Mouse (Mus musculus) lung, postnatal 0 days (tissue): ENCODE measurements around the gene Tmem132c. TPM values are rescaled to one million over a fixed set of nuclear protein-coding genes. Genes with fewer than 3 reads are reported as not detected.
"Not testable (repeated sequence)": the region's sequence is repeated elsewhere in the genome, so short reads cannot be mapped to it uniquely, and the experiment has no call there.

Experiments
- ATAC-seq: fragments of 200-750 bp; cut with Nextera tagmentation; 2 replicates; pipeline ENCODE4 v1.8.0; 2017; ENCODE audit warnings: moderate library complexity
- DNase-seq: peaks from one replicate; pipeline ENCODE4 v3.0.0-alpha.2; 2016; ENCODE audit warnings: low spot score
- H3K27ac ChIP-seq: fragments of 300-500 bp; sonication (generic); 2 replicates; pipeline ENCODE4 v1.5.1; 2014; ENCODE audit warnings: antibody characterized with exemption, mild to moderate bottlenecking, low read length, mixed read lengths
- H3K27me3 ChIP-seq: fragments of 300-500 bp; sonication (generic); replicated peaks from 2 replicates; pipeline ENCODE4 v1.6.1; 2014; ENCODE audit warnings: low read length, mixed read lengths; ENCODE audit not compliant: insufficient read depth
- H3K36me3 ChIP-seq: fragments of 300-500 bp; sonication (generic); 2 replicates; pipeline ENCODE4 v1.6.1; 2014; ENCODE audit warnings: low read length, mixed read lengths; ENCODE audit not compliant: insufficient read depth
- H3K4me1 ChIP-seq: fragments of 300-500 bp; sonication (generic); 2 replicates; pipeline ENCODE4 v1.6.1; 2014; ENCODE audit warnings: antibody characterized with exemption, low read depth, low read length, mixed read lengths; ENCODE audit not compliant: insufficient read depth
- H3K4me2 ChIP-seq: fragments of 300-500 bp; sonication (generic); replicated peaks from 2 replicates; pipeline ENCODE4 v1.6.1; 2014; ENCODE audit warnings: low read depth, mild to moderate bottlenecking, low read length, moderate library complexity, mixed read lengths
- H3K4me3 ChIP-seq: fragments of 300-500 bp; sonication (generic); 2 replicates; pipeline ENCODE4 v1.5.1; 2014; ENCODE audit warnings: low read depth, low read length
- H3K9ac ChIP-seq: fragments of 300-500 bp; sonication (generic); replicated peaks from 2 replicates; pipeline ENCODE4 v1.6.1; 2014; ENCODE audit warnings: low read depth, mild to moderate bottlenecking
- H3K9me3 ChIP-seq: fragments of 300-500 bp; sonication (generic); 2 replicates; pipeline ENCODE4 v1.6.1; 2016; ENCODE audit warnings: low read length, mixed read lengths
- CTCF ChIP-seq: IDR thresholded peaks from 2 replicates; pipeline ENCODE4 v1.5.1; 2016; ENCODE audit warnings: antibody characterized with exemption, mild to moderate bottlenecking
- EP300 ChIP-seq: IDR thresholded peaks from 2 replicates; pipeline ENCODE4 v1.6.1; 2016; ENCODE audit warnings: antibody characterized with exemption, mild to moderate bottlenecking, control low read depth
- WGBS: fragments of 180-500 bp; shearing (Covaris S2); extraction: QIAGEN DNeasy Blood & Tissue Kit; methylation state at CpG from one replicate; pipeline ENCODE4 v1.1.7; 2014; 5-methylcytosine and 5-hydroxymethylcytosine counted together
- polyA plus RNA-seq: library from polyadenylated mRNA; unstranded; fragments of >200 nt; fragmentation: Nextera tagmentation; extraction: Ambion mirVana; gene quantifications from 2 replicates; pipeline ENCODE4 v1.2.1, GENCODE M21; 2015

The Tmem132c gene
- polyA plus RNA-seq, 1 experiment from 2014 or later, result 11.1 TPM

GRCm38 (mm10) chr5:127355836-127356235, 114.2 kb downstream of the Tmem132c start:
- DNase-seq, result peak; percentile 69
- WGBS, result 6% methylated on average over 8 of the region's 8 CpGs
- no peak overlapping the region; the same call in 1 of the 2 replicates for H3K4me2 ChIP-seq

DNA sequence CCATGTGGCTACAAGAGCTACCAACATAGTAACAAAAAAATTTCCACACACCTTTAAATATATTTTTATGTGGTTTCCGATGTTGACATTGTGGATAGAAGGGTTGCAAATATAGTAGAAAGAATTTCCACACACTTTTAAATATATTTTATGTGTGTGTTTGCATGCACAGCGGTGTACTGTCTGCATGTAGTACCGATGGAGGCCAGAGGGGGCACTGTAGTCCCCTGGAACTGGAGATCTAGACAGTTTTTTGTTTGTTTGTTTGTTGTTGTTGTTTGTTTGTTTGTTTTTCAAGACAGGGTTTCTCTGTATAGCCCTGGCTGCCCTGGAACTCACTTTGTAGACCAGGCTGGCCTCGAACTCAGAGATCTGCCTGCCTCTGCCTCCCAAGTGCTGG, 116.3 kb downstream of the Tmem132c start:
- not testable (repeated sequence) for H3K4me1 ChIP-seq, DNase-seq, H3K36me3 ChIP-seq, H3K9me3 ChIP-seq, ATAC-seq, H3K4me3 ChIP-seq, H3K9ac ChIP-seq, H3K27me3 ChIP-seq, H3K27ac ChIP-seq, H3K4me2 ChIP-seq
- peak; percentile 42 for TF ChIP-seq CTCF
- 81% methylated on average over 3 of the region's 4 CpGs for WGBS

More at GRCm38 (mm10) chr5:127355836-127356235, 114.2 kb downstream of the Tmem132c start:
- Histone ChIP-seq H3K27ac (0 out of 2 replicates have a peak overlapping the region, but pooled peaks have one; percentile 15), H3K4me1 (no peaks in the 10 kb centered on the region; the same call in 1 of the 2 replicates), H3K36me3 (no peaks in the 10 kb centered on the region), H3K27me3 (no peaks in the 10 kb centered on the region), H3K9me3 (no peaks in the 10 kb centered on the region), H3K9ac (no peak overlapping the region), H3K4me3 (no peak overlapping the region)
- no peak for TF ChIP-seq CTCF
- TF ChIP-seq EP300, result 0 out of 2 replicates have a peak, but pooled peaks have one; percentile 1
- ATAC-seq, result peak; percentile 76

GRCm38 (mm10) chr5:127361145-127361544, 119.5 kb downstream of the Tmem132c start:
- Histone ChIP-seq H3K27ac (no peak overlapping the region), H3K4me1 (no peaks in the 10 kb centered on the region; the same call in 1 of the 2 replicates), H3K27me3 (no peaks in the 10 kb centered on the region), H3K9me3 (no peaks in the 10 kb centered on the region), H3K36me3 (no peaks in the 10 kb centered on the region), H3K4me2 (no peak overlapping the region), H3K9ac (no peak overlapping the region), H3K4me3 (no peak overlapping the region)
- TF ChIP-seq EP300 (no peak), CTCF (no peak)
- no peak for ATAC-seq
- WGBS, result 66% methylated on average over 8 of the region's 8 CpGs
- DNase-seq, result no peak

- H3K36me3 ChIP-seq, result no peaks in the 10 kb centered on the region
- TF ChIP-seq CTCF (peak; percentile 55), EP300 (no peak)
- H3K4me3 ChIP-seq, result no peak overlapping the region
- H3K9me3 ChIP-seq, result no peaks in the 10 kb centered on the region
- H3K4me1 ChIP-seq, result no peaks in the 10 kb centered on the region
- no peak overlapping the region for H3K9ac ChIP-seq
- H3K4me2 ChIP-seq, result no peak overlapping the region
- ATAC-seq (no peak), DNase-seq (no peak)
- 10% methylated on average over 1 of the region's 1 CpGs for WGBS
- no peaks in the 10 kb centered on the region for H3K27me3 ChIP-seq
- H3K27ac ChIP-seq, result no peak overlapping the region
Measured at GRCm38 (mm10) chr5:127365061-127365460, 123.5 kb downstream of the Tmem132c start.

GRCm38 (mm10) chr5:127368191-127368590, 126.6 kb downstream of the Tmem132c start:
- DNase-seq (peak; percentile 21), ATAC-seq (no peak)
- no peak overlapping the region for H3K4me3 ChIP-seq
- no peak overlapping the region for H3K4me2 ChIP-seq
- no peak overlapping the region for H3K9ac ChIP-seq
- 58% methylated on average over 3 of the region's 3 CpGs for WGBS
- no peak overlapping the region for H3K27ac ChIP-seq
- H3K27me3 ChIP-seq, result no peaks in the 10 kb centered on the region
- H3K36me3 ChIP-seq, result no peaks in the 10 kb centered on the region
- TF ChIP-seq CTCF (no peak), EP300 (no peak)
- no peaks in the 10 kb centered on the region for H3K9me3 ChIP-seq
- no peaks in the 10 kb centered on the region for H3K4me1 ChIP-seq

- Histone ChIP-seq H3K9me3 (no peaks in the 10 kb centered on the region), H3K36me3 (no peaks in the 10 kb centered on the region), H3K4me3 (no peak overlapping the region), H3K27me3 (no peaks in the 10 kb centered on the region), H3K9ac (no peak overlapping the region), H3K4me2 (no peak overlapping the region), H3K4me1 (no peaks in the 10 kb centered on the region), H3K27ac (no peak overlapping the region)
- TF ChIP-seq CTCF (no peak), EP300 (no peak)
- WGBS, result 39% methylated on average over 7 of the region's 7 CpGs
- no peak for DNase-seq
- no peak for ATAC-seq
Measured at GRCm38 (mm10) chr5:127369812-127370211, 128.2 kb downstream of the Tmem132c start.

GRCm38 (mm10) chr5:127370503-127370902, 128.9 kb downstream of the Tmem132c start:
- Histone ChIP-seq H3K36me3 (no peaks in the 10 kb centered on the region), H3K4me1 (no peaks in the 10 kb centered on the region), H3K27me3 (no peaks in the 10 kb centered on the region), H3K27ac (no peak overlapping the region; the same call in 1 of the 2 replicates), H3K4me3 (no peak overlapping the region), H3K9ac (no peak overlapping the region), H3K9me3 (no peaks in the 10 kb centered on the region), H3K4me2 (peak overlapping the region; percentile 18; the same call in 1 of the 2 replicates)
- TF ChIP-seq EP300 (peak; percentile 69), CTCF (no peak)
- peak; percentile 89 for DNase-seq
- WGBS, result 30% methylated on average over 3 of the region's 3 CpGs
- ATAC-seq, result peak; percentile 86
